Mouse (Mus musculus) bone marrow macrophage, adult 2 months (primary cell): ENCODE measurements around the gene Cyp1a1.

Source experiments
- CTCF ChIP-seq: IDR thresholded peaks from 2 replicates; pipeline ENCODE4 v1.5.1; 2012; ENCODE audit warnings: low read depth, mild to moderate bottlenecking, low read length, moderate library complexity
- POLR2A ChIP-seq: IDR thresholded peaks from 2 replicates; pipeline ENCODE4 v1.6.1; 2012; ENCODE audit warnings: mild to moderate bottlenecking, low read depth, low read length, borderline replicate concordance

DNA sequence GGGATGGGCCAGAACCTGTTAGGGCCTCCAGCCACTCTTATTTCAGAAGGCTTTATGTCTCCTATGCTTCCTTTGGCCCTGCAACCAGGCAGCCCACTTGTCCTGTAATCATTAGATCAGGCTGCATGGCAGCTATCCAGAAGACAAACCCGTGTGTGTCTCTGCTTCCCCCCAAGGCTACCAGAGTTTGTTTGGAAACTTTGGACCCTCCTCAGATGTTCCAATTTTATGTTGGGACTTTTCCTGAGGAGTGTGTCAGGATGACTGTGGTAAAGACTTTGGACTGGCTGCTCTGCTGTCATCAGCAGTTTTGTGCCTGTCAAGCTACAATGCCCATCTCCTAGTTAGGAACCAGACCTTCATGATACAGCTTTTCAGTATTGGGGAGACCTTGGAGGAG is 61.1 kb downstream of the Cyp1a1 start:
- no peak for TF ChIP-seq CTCF
- TF ChIP-seq POLR2A = no peak
